Mouse (Mus musculus) embryo, embryonic 11 days (tissue): Measurements from ENCODE around the gene Asz1.

ENCODE experiments used
- DNase-seq: peaks from one replicate; pipeline ENCODE4 v3.0.0-alpha.2; 2015

Asz1 gene

GRCm38 (mm10) chr6:18002065-18002464 is 106.8 kb downstream of the Asz1 start:
- DNase-seq: no peak
